In the genomic region with DNA sequence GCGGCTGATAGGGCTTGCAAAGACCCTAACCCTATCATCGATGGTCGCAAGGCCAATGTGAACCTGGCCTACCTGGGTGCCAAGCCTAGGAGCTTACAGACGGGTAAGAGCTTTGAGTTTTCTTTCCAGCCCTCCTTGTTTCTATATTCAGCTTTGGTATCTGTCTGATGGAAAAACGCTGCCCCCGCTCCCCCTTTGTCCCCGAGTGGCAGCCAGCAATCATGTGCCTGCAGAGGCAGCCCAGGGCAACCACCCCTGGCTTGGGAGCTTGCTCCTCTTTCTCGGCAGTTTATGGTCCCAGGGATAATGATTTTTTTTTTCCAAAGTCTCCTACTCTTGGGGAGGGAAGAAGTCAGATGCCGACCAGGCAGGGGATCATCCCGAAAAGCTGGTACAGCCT, we compare ENCODE assay signal across 8 mouse cellular contexts. TPM values are rescaled to one million over a fixed set of nuclear protein-coding genes. Genes with fewer than 3 reads are reported as not detected.
DNase-seq lines count a peak whose midpoint lies in the region; ATAC-seq and TF ChIP-seq lines count a peak whose summit lies in the region.

No protein-coding gene starts in this region.

- no peak for TF ChIP-seq CTCF in ES-Bruce4 (IDR thresholded peaks at IDR 0.05; ENCODE audit: low read depth, low read length)

- no peak for ATAC-seq in CD4-positive, CD25-positive, alpha-beta regulatory T cell, adult 4 months
- ATAC-seq in heart, embryonic 13.5 days (ENCODE audit: extremely low read depth, insufficient number of reproducible peaks, low FRiP score, low TSS enrichment), result no peak
- no peak for ATAC-seq in liver, embryonic 13.5 days (ENCODE audit: low read depth)

- 22% methylated on average over 10 of the region's 10 CpGs for whole genome bisulfite sequencing in heart, embryonic 13.5 days
- 11% methylated on average over 10 of the region's 10 CpGs for WGBS in liver, embryonic 13.5 days (ENCODE audit: insufficient replicate concordance)

- TF ChIP-seq POLR2A in ES-Bruce4 (IDR thresholded peaks at IDR 0.05; ENCODE audit: insufficient read depth, low read length), result no peak

- TF ChIP-seq EP300 in ES-Bruce4 (IDR thresholded peaks at IDR 0.05; ENCODE audit: insufficient read depth, low read depth, low read length), result no peak

- peak; percentile 30 for DNase-seq in CD4-positive, CD25-positive, alpha-beta regulatory T cell, adult 2 months (ENCODE audit: low read depth, low spot score)
- DNase-seq in liver, embryonic 13.5 days, result no peak
- no peak for DNase-seq in frontal cortex, postnatal 10 days (ENCODE audit: low spot score in 2 of 2)
- DNase-seq in right cerebral cortex, postnatal 4 days, result no peak
- no peak for DNase-seq in testis, postnatal 10 days (ENCODE audit: low spot score)

- H3K4me2 ChIP-seq in heart, embryonic 13.5 days, result peak overlapping the region; percentile 76
- H3K4me2 ChIP-seq in liver, embryonic 13.5 days, result peak overlapping the region; percentile 79

- peaks cover 15% of the 10 kb centered on the region for H3K36me3 ChIP-seq in ES-Bruce4 (ENCODE audit: control insufficient read depth, insufficient read depth, low read length, poor library complexity, severe bottlenecking)
- H3K36me3 ChIP-seq in heart, embryonic 13.5 days, result peaks cover 46% of the 10 kb centered on the region
- H3K36me3 ChIP-seq in liver, embryonic 13.5 days, result peaks cover 55% of the 10 kb centered on the region

- H3K4me1 ChIP-seq in ES-Bruce4 (ENCODE audit: control insufficient read depth, insufficient read depth, low read length), result peaks cover 6% of the 10 kb centered on the region
- H3K4me1 ChIP-seq in heart, embryonic 13.5 days, result peaks cover 91% of the 10 kb centered on the region
- peaks cover 86% of the 10 kb centered on the region for H3K4me1 ChIP-seq in liver, embryonic 13.5 days (replicated peaks)

- H3K4me3 ChIP-seq in ES-Bruce4 (ENCODE audit: low read depth, low read length), result peak overlapping the region; percentile 87
- peak overlapping the region; percentile 93 for H3K4me3 ChIP-seq in heart, embryonic 13.5 days
- peak overlapping the region; percentile 97 for H3K4me3 ChIP-seq in liver, embryonic 13.5 days (replicated peaks)

- no peak overlapping the region for H3K27ac ChIP-seq in ES-Bruce4 (ENCODE audit: insufficient read depth, low read length)
- peak overlapping the region; percentile 86 for H3K27ac ChIP-seq in heart, embryonic 13.5 days (replicated peaks)
- H3K27ac ChIP-seq in liver, embryonic 13.5 days, result peak overlapping the region; percentile 100

- H3K9me3 ChIP-seq in ES-Bruce4 (replicated peaks; ENCODE audit: control insufficient read depth, insufficient read depth, low read length, poor library complexity, severe bottlenecking), result no peaks in the 10 kb centered on the region
- no peaks in the 10 kb centered on the region for H3K9me3 ChIP-seq in heart, embryonic 13.5 days
- no peaks in the 10 kb centered on the region for H3K9me3 ChIP-seq in liver, embryonic 13.5 days (replicated peaks)

- no peaks in the 10 kb centered on the region for H3K27me3 ChIP-seq in ES-Bruce4 (ENCODE audit: control insufficient read depth, insufficient read depth, low read length, poor library complexity, severe bottlenecking)
- peaks cover 11% of the 10 kb centered on the region for H3K27me3 ChIP-seq in heart, embryonic 13.5 days (replicated peaks)
- no peaks in the 10 kb centered on the region for H3K27me3 ChIP-seq in liver, embryonic 13.5 days

- peak overlapping the region; percentile 69 for H3K9ac ChIP-seq in ES-Bruce4 (ENCODE audit: low read depth, poor library complexity, severe bottlenecking)
- peak overlapping the region; percentile 96 for H3K9ac ChIP-seq in heart, embryonic 13.5 days
- peak overlapping the region; percentile 98 for H3K9ac ChIP-seq in liver, embryonic 13.5 days

RNA-seq across cellular contexts. Expression of gene Rbm38, which starts 2.5 kb away (rescaled TPM):
- 100 to 1,000 TPM; 154 to 194 TPM for polyA plus RNA-seq in CD4-positive, CD25-positive, alpha-beta regulatory T cell, adult 4 months (2017; shearing (Covaris generic))
- polyA plus RNA-seq in ES-Bruce4 (2011; ENCODE audit: insufficient read depth, insufficient read length, low read depth, missing spikeins), result 80.2 and 84.9 TPM in 2 replicates
- 116 and 121 TPM in 2 replicates for polyA plus RNA-seq in heart, embryonic 13.5 days (2015; fragmentation: Nextera tagmentation; extraction: Ambion mirVana)
- 260 and 311 TPM in 2 replicates for polyA plus RNA-seq in liver, embryonic 13.5 days (2015; fragmentation: Nextera tagmentation; extraction: Ambion mirVana)

RNA-seq across cellular contexts. Expression of gene Rae1, which starts 22.9 kb away (rescaled TPM):
- polyA plus RNA-seq in CD4-positive, CD25-positive, alpha-beta regulatory T cell, adult 4 months (2017; shearing (Covaris generic)), result 10 to 100 TPM; 44.2 to 44.5 TPM
- 117 and 123 TPM in 2 replicates for polyA plus RNA-seq in ES-Bruce4 (2011; ENCODE audit: insufficient read depth, insufficient read length, low read depth, missing spikeins)
- 94.7 and 106 TPM in 2 replicates for polyA plus RNA-seq in heart, embryonic 13.5 days (2015; fragmentation: Nextera tagmentation; extraction: Ambion mirVana)
- 94.5 and 96.8 TPM in 2 replicates for polyA plus RNA-seq in liver, embryonic 13.5 days (2015; fragmentation: Nextera tagmentation; extraction: Ambion mirVana)

RNA-seq across cellular contexts. Expression of gene Spo11, which starts 45.3 kb away (rescaled TPM):
- polyA plus RNA-seq in CD4-positive, CD25-positive, alpha-beta regulatory T cell, adult 4 months (2017; shearing (Covaris generic)), result 1 to 10 TPM; 3.3 to 3.8 TPM
- polyA plus RNA-seq in ES-Bruce4 (2011; ENCODE audit: insufficient read depth, insufficient read length, low read depth, missing spikeins), result 0.54 and 0.56 TPM in 2 replicates
- polyA plus RNA-seq in heart, embryonic 13.5 days (2015; fragmentation: Nextera tagmentation; extraction: Ambion mirVana), result 0.11 and 0.23 TPM in 2 replicates
- 0.08 TPM in 1 of 2 replicates, not detected in the other for polyA plus RNA-seq in liver, embryonic 13.5 days (2015; fragmentation: Nextera tagmentation; extraction: Ambion mirVana)
